Mouse (Mus musculus) heart, adult 2 months (tissue): ENCODE measurements around the gene Akap2. TPM values are rescaled to one million over a fixed set of nuclear protein-coding genes. Genes with fewer than 3 reads are reported as not detected.

ENCODE experiments used
- DNase-seq, 2 experiments: peaks; one replicate each; pipeline ENCODE4 v3.0.0; 2021
- H3K27ac ChIP-seq: fragments of 200-600 bp; 2 replicates; pipeline ENCODE4 v1.8.1; 2022
- H3K27me3 ChIP-seq: fragments of 200-500 bp; 2 replicates; pipeline ENCODE4 v1.6.1; 2012; ENCODE audit warnings: mild to moderate bottlenecking, low read length, inconsistent platforms, mixed read lengths; ENCODE audit not compliant: control insufficient read depth, insufficient read depth
- H3K36me3 ChIP-seq: fragments of 200-500 bp; 2 replicates; pipeline ENCODE4 v1.6.1; 2012; ENCODE audit warnings: low read length, inconsistent platforms; ENCODE audit not compliant: control insufficient read depth, insufficient read depth
- H3K4me1 ChIP-seq: fragments of 200-500 bp; 2 replicates; pipeline ENCODE4 v1.6.1; 2011; ENCODE audit warnings: low read length; ENCODE audit not compliant: control insufficient read depth, insufficient read depth
- H3K4me3 ChIP-seq: fragments of 200-600 bp; 2 replicates; pipeline ENCODE4 v1.8.1; 2022
- H3K79me2 ChIP-seq: fragments of 200-500 bp; replicated peaks from 2 replicates; pipeline ENCODE4 v1.6.1; 2012; ENCODE audit warnings: mild to moderate bottlenecking, inconsistent platforms, low read length, moderate library complexity, mixed read lengths; ENCODE audit not compliant: control insufficient read depth, insufficient read depth
- H3K9ac ChIP-seq: fragments of 200-500 bp; 2 replicates; pipeline ENCODE4 v1.6.1; 2012; ENCODE audit warnings: low read depth, mild to moderate bottlenecking, control low read depth, inconsistent platforms, low read length, mixed read lengths
- CTCF ChIP-seq: fragments of 200-600 bp; IDR thresholded peaks from 2 replicates; pipeline ENCODE4 v1.8.1; 2022; ENCODE audit warnings: antibody characterized with exemption, mild to moderate bottlenecking, moderate library complexity
- EP300 ChIP-seq: fragments of 200-500 bp; IDR thresholded peaks from 2 replicates; pipeline ENCODE4 v1.6.1; 2011; ENCODE audit warnings: low read depth, low read length, control low read depth; ENCODE audit not compliant: insufficient read depth
- POLR2A ChIP-seq: fragments of 200-500 bp; IDR thresholded peaks from 2 replicates; pipeline ENCODE4 v1.6.1; 2011; ENCODE audit warnings: mild to moderate bottlenecking, low read depth, low read length, control low read depth; ENCODE audit not compliant: insufficient read depth
- WGBS: fragments of 180-500 bp; shearing (Covaris S2); methylation state at CpG from one replicate; pipeline ENCODE4 v1.1.7; 2018; 5-methylcytosine and 5-hydroxymethylcytosine counted together
- intact Hi-C: fragments of 180-260 bp; cut with DNase I; formaldehyde crosslinking; loops from one replicate; pipeline ENCODE4 v1.15.1; 2025
- polyA plus RNA-seq: library from polyadenylated mRNA; depleted of rRNA; stranded (reverse); fragments of >200 nt; gene quantifications from 2 replicates; pipeline ENCODE4 v1.2.3, GENCODE M21; 2012
- total RNA-seq, 2 experiments: library from RNA; stranded (reverse); gene quantifications; 2 replicates each; pipeline ENCODE4 v1.2.3; 2021

Akap2 gene
- total and polyA plus RNA-seq, 3 experiments: 72.4 to 106 (median 86.4) TPM

DNA sequence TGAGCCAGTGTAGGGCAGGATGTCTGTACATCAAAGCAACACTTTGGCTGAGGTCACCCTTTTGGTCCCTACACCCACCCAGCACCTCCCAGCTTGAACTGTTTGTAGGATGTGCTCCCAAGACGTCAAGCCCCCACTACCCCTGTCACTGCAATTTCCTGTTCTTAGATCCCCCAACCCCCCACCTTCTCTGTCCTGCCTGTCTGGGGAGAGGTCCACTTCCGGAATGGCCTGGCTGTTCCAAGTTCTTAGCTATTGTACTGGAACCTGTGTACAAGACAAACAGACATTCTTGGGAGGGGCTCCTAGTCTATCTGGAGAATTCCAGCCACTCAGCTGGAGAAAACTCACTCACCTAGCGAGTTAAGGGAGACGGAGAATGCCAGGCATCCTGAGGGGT, 116.7 kb downstream of the Akap2 start:
- peak overlapping the region; percentile 77 for H3K27ac ChIP-seq
- peak in 1 of 2 experiments; percentile 56 for DNase-seq
- no peaks in the 10 kb centered on the region for H3K27me3 ChIP-seq
- no peak overlapping the region for H3K9ac ChIP-seq
- peaks cover 5% of the 10 kb centered on the region for H3K79me2 ChIP-seq
- TF ChIP-seq EP300 (peak; percentile 97), POLR2A (no peak), CTCF (no peak)
- intact Hi-C loops: no loop called here
- H3K4me1 ChIP-seq: peaks cover 26% of the 10 kb centered on the region
- H3K36me3 ChIP-seq: peaks cover 11% of the 10 kb centered on the region
- no peak overlapping the region for H3K4me3 ChIP-seq
- 39% methylated on average over 4 of the region's 4 CpGs for WGBS

- Histone ChIP-seq H3K9ac (no peak overlapping the region), H3K27me3 (no peaks in the 10 kb centered on the region), H3K79me2 (peaks cover 6% of the 10 kb centered on the region), H3K4me3 (no peak overlapping the region), H3K36me3 (peaks cover 9% of the 10 kb centered on the region), H3K4me1 (peaks cover 31% of the 10 kb centered on the region), H3K27ac (no peak overlapping the region)
- intact Hi-C loops: no loop called here
- WGBS: 61% methylated on average over 9 of the region's 9 CpGs
- no peak for TF ChIP-seq POLR2A
- TF ChIP-seq EP300: no peak
- no peak for TF ChIP-seq CTCF
- no peak for DNase-seq
Observed at GRCm38 (mm10) chr4:57837089-57837488, 119.6 kb downstream of the Akap2 start.

- Histone ChIP-seq H3K79me2 (peaks cover 5% of the 10 kb centered on the region), H3K27me3 (no peaks in the 10 kb centered on the region), H3K36me3 (peaks cover 11% of the 10 kb centered on the region), H3K27ac (0 out of 2 replicates have a peak overlapping the region, but pooled peaks have one; percentile 20), H3K4me3 (no peak overlapping the region), H3K9ac (no peak overlapping the region), H3K4me1 (peaks cover 34% of the 10 kb centered on the region)
- WGBS: 37% methylated on average over 4 of the region's 4 CpGs
- intact Hi-C loops: no loop called here
- DNase-seq: peak in 1 of 2 experiments; percentile 34
- 0 out of 2 replicates have a peak, but pooled peaks have one; percentile 60 for TF ChIP-seq EP300
- TF ChIP-seq POLR2A: no peak
- TF ChIP-seq CTCF: no peak
Observed at GRCm38 (mm10) chr4:57839343-57839742, 121.9 kb downstream of the Akap2 start.

GRCm38 (mm10) chr4:57841911-57842310, 124.5 kb downstream of the Akap2 start:
- peak in 1 of 2 experiments; percentile 28 for DNase-seq
- Histone ChIP-seq H3K79me2 (peaks cover 5% of the 10 kb centered on the region; the same call in 1 of the 2 replicates), H3K27me3 (no peaks in the 10 kb centered on the region), H3K4me3 (no peak overlapping the region), H3K9ac (no peak overlapping the region), H3K36me3 (peaks cover 10% of the 10 kb centered on the region), H3K4me1 (peaks cover 29% of the 10 kb centered on the region), H3K27ac (peak overlapping the region; percentile 69)
- WGBS: 30% methylated on average over 1 of the region's 1 CpGs
- intact Hi-C loops: no loop called here
- no peak for TF ChIP-seq CTCF
- TF ChIP-seq EP300: peak; percentile 37; the same call in 1 of the 2 replicates

DNA sequence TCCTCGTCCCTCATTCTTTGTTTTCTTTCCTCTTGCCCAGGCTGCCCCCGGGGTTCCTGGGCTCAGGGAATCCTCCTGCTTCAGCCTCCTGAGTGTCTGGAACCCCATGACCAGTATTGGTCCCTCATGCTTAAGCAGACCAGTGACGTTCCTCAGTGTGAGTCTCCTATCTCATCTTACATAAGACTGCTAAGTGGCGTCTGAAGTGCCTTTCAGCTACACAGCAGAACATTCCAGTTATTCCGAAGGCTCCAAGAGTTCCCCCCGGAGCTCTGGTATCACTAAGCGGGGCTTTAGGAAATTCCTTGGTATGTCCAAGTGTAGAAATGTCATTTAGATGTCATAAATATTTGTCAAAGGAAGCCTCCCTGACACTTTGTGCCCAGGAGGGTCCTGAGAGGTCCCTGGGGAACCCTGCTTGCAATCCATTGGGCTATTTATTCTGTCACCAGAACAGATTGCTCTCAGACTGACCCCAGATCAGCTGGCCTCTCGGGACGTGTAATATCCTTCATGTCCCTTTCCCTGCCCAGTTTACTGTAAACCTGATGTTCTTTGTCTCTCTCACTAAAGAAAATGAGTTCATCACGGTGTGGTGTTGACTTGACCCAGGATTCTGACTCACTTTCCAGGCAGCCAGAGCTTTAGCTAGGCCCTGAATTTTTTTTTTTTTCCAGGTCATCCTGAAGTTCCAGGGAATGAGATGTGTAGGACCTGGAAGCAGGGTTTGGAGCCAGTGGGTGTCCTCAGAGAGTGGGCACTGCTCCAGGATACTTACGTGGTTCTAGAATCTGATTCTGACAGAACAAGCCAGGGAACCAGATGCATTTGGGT, 125.2 kb downstream of the Akap2 start:
- H3K9ac ChIP-seq: no peak overlapping the region
- no peak overlapping the region for H3K4me3 ChIP-seq
- TF ChIP-seq EP300 (peak; percentile 38; the same call in 1 of the 2 replicates), CTCF (no peak), POLR2A (peak; percentile 28; the same call in 1 of the 2 replicates)
- H3K4me1 ChIP-seq: peaks cover 30% of the 10 kb centered on the region
- DNase-seq: peak in 1 of 2 experiments; percentile 42
- peaks cover 10% of the 10 kb centered on the region for H3K36me3 ChIP-seq
- H3K27ac ChIP-seq: peak overlapping the region; percentile 69
- intact Hi-C loops: no loop called here
- WGBS: 25% methylated on average over 11 of the region's 11 CpGs
- H3K79me2 ChIP-seq: peaks cover 6% of the 10 kb centered on the region
- H3K27me3 ChIP-seq: no peaks in the 10 kb centered on the region

- Histone ChIP-seq H3K36me3 (peaks cover 29% of the 10 kb centered on the region), H3K4me3 (peak overlapping the region; percentile 56), H3K9ac (peak overlapping the region; percentile 67), H3K27me3 (no peaks in the 10 kb centered on the region), H3K4me1 (peaks cover 30% of the 10 kb centered on the region), H3K27ac (peak overlapping the region; percentile 94), H3K79me2 (peaks cover 7% of the 10 kb centered on the region)
- WGBS: 7% methylated on average over 10 of the region's 10 CpGs
- intact Hi-C loops: loop anchor here (1.0 kb wide), 2 partner anchors 32 to 172 kb away; no protein-coding TSS in a partner anchor
- TF ChIP-seq CTCF: no peak
- peak; percentile 98 for TF ChIP-seq POLR2A
- peak; percentile 69 for TF ChIP-seq EP300
- DNase-seq: peak; percentile 89 to 94
Observed at GRCm38 (mm10) chr4:57845031-57845431, 127.6 kb downstream of the Akap2 start.
